Mouse (Mus musculus) liver (tissue): ENCODE measurements around the gene Edem3.
"Not testable (repeated sequence)": the region's sequence is repeated elsewhere in the genome, so short reads cannot be mapped to it uniquely, and the experiment has no call there.

ENCODE experiments used
- DNase-seq: peaks from one replicate; pipeline ENCODE4 v3.0.0-alpha.2; 2020; ENCODE audit warnings: mixed read lengths

The Edem3 gene

DNA sequence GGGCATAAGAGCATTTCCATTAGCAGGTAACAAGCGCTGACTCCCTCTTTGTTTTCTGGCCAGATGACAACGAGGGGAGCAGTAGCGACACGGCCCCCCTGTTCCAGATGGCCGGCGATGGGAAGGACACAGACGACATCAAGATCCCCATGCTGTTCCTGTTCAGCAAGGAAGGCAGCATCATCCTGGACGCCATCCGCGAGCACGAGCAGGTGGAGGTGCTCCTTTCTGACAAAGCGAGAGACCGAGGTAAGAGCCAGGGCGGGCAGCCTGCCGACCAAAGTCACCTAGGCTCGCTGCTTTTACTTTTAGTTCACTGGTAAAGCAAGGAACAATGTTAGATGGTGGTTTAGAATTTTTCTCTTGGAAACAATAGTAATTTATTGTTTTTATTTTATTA, 56.3 kb downstream of the Edem3 start:
- DNase-seq: no peak

DNA sequence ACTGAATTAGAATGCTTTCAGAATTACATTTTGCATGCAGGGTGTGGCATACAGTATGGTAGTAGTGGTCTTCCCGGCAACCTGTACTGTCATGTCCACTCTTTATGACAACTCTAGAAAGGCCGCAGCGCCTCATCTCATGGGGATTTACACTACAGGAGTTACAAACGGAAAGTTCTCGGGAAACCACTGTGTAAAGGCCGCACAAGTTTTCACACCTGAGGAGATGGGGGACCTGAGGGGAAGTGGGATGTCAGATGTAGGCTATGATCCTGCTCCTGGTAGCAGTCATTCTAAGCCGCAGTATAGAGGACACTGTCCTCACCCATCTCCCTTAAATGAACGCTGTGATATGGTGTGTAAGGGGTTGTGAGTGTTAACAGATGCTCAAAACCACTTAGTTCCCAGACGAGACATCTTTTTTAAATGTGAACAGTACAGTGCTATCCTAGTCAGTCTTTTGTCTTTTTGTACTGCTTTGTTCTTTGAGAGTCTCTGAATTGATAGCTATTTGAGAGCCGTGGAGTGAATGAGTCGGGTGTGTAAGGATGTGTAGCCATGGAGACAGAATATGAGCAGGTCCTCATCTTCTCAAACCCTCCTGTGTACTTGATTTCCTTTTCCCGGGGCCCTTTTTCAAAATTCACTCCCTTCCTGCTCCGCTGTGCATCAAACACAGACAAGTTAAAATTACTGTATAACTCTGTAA, 57.0 kb downstream of the Edem3 start:
- no peak for DNase-seq

- DNase-seq: no peak
Observed at GRCm38 (mm10) chr1:151816051-151816450, 60.9 kb downstream of the Edem3 start.

DNA sequence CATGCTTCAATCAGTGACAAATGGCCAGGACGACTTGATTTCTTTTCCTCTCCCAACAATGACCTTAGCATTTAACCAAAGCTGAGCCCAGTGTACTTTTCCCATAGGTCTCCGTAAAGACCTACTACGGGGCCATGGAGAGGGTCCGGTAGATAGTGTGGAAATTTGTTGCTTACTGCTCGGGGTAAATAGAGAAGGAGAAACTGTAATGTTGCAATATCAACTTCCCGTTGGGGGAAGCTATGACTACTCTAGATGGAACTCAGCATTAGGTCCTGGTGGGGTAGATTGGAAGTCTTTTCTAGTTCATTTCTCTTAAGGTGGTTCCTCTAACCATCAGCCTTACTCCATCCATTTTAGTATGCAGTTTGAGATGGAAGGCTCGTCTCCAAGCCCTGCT, 64.0 kb downstream of the Edem3 start:
- DNase-seq: no peak

- peak; percentile 60 for DNase-seq
Observed at GRCm38 (mm10) chr1:151820457-151820856, 65.3 kb downstream of the Edem3 start.

DNA sequence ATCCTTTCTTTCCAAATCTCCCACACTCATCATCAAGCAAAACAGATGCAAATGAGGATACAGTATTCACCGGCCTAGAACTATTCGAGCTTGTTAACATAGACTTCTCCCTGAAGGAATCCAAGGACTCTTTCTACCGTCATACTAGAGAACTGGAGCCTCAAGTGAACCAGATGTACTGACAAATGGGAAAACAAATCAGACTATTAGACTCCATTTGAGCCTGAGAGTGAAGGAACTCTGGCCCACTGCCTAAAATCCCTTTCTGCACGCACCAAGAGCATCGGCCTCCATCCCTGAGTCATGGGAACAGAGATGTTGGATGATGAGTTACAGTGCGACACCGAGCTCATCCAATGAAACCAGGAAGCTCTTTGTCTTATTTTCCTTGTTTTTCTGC, 69.9 kb downstream of the Edem3 start:
- DNase-seq: no peak

GRCm38 (mm10) chr1:151831791-151832190, 76.6 kb downstream of the Edem3 start:
- DNase-seq: no peak

- DNase-seq: no peak
Observed at GRCm38 (mm10) chr1:151835261-151835660, 80.1 kb downstream of the Edem3 start.

GRCm38 (mm10) chr1:151840345-151840744, 85.2 kb downstream of the Edem3 start:
- not testable (repeated sequence) for DNase-seq

GRCm38 (mm10) chr1:151845252-151845832, 90.2 kb downstream of the Edem3 start:
- DNase-seq: no peak

- no peak for DNase-seq
Observed at GRCm38 (mm10) chr1:151845926-151846782, 91.0 kb downstream of the Edem3 start.

- DNase-seq: no peak
Observed at GRCm38 (mm10) chr1:151848286-151848685, 93.1 kb downstream of the Edem3 start.

- DNase-seq: no peak
Observed at GRCm38 (mm10) chr1:151849993-151850608, 94.9 kb downstream of the Edem3 start.

GRCm38 (mm10) chr1:151851051-151851848, 96.1 kb downstream of the Edem3 start:
- DNase-seq: no peak

- no peak for DNase-seq
Observed at GRCm38 (mm10) chr1:151851976-151852375, 96.8 kb downstream of the Edem3 start.

DNA sequence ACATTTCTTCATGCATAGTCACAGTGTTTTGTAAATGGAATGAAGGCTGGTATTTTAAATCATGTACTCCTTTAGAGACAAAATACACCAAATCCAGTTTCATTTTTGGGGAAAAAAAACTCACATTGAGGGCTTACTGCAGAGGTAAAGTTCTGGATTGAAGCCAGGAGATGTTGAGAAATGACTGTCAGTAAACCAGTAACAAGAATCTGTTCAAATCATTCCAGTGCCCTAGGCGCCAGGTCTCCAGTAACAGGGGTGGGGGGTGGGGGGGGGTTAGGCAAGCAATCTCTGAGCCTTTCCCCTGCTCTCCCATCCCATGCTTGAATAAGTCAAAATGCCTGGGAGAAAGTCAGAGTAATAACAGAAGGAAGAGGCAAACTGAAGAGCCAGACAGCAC, 100.4 kb downstream of the Edem3 start:
- no peak for DNase-seq

GRCm38 (mm10) chr1:151858474-151858873, 103.3 kb downstream of the Edem3 start:
- no peak for DNase-seq

- DNase-seq: peak; percentile 11
Observed at GRCm38 (mm10) chr1:151861334-151861995, 106.3 kb downstream of the Edem3 start.

DNA sequence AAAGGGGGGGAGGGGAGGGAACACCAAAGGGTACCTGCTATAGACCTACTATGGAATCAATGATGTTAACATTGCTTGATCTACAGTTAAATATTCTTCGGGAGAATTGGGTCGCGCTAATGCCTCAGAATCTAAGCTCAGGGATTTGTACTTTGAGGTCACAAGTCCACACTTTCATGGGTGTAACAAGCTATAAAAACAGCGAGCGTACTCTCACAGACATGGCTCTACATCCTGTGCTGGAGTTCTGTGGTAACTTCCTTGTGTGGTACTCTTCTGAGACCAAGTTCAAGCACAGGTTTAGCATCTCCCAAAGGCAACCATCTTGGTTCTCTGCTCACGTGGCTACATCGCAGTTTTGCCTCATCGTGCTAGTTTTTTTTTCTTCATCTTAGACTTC, 106.9 kb downstream of the Edem3 start:
- no peak for DNase-seq

GRCm38 (mm10) chr1:151863135-151863796, 108.1 kb downstream of the Edem3 start:
- no peak for DNase-seq

GRCm38 (mm10) chr1:151863797-151864147, 108.6 kb downstream of the Edem3 start:
- no peak for DNase-seq
